Mouse (Mus musculus): ENCODE data around the gene Rps9.

The Rps9 gene

GRCm38 (mm10) chr7:3703879-3704441, at the start of gene Rps9:
Gene Rps9, plus strand, starts transcription at chr7:3703993.
- DNase-seq (ENCODE audit: low spot score in 2 of 2), result peak; percentile 96 to 97

GRCm38 (mm10) chr7:3656966-3657365, 46.8 kb upstream of the Rps9 start:
- no peak for DNase-seq (ENCODE audit: low spot score in 2 of 2)

GRCm38 (mm10) chr7:3658578-3658977, 45.2 kb upstream of the Rps9 start:
- no peak for DNase-seq (ENCODE audit: low spot score in 2 of 2)

- DNase-seq (ENCODE audit: low spot score in 2 of 2), result no peak
Observed at GRCm38 (mm10) chr7:3664524-3665214, 39.1 kb upstream of the Rps9 start.

GRCm38 (mm10) chr7:3665215-3666114, 38.3 kb upstream of the Rps9 start, which contains the start of gene Leng1:
Gene Leng1, minus strand, starts transcription at chr7:3665840.
- DNase-seq (ENCODE audit: low spot score in 2 of 2), result peak; percentile 95 to 96

- no peak for DNase-seq (ENCODE audit: low spot score in 2 of 2)
Observed at GRCm38 (mm10) chr7:3666921-3667391, 36.8 kb upstream of the Rps9 start.

- DNase-seq (ENCODE audit: low spot score in 2 of 2), result peak; percentile 54 to 79
Observed at GRCm38 (mm10) chr7:3674507-3675227, 29.1 kb upstream of the Rps9 start.

GRCm38 (mm10) chr7:3675228-3675548, 28.6 kb upstream of the Rps9 start:
- DNase-seq (ENCODE audit: low spot score in 2 of 2), result no peak

- DNase-seq (ENCODE audit: low spot score in 2 of 2), result no peak
Observed at GRCm38 (mm10) chr7:3676371-3676770, 27.4 kb upstream of the Rps9 start.

GRCm38 (mm10) chr7:3677342-3677741, 26.5 kb upstream of the Rps9 start, which contains the start of gene Tmc4:
Gene Tmc4, minus strand, starts transcription at chr7:3677553.
- no peak for DNase-seq (ENCODE audit: low spot score in 2 of 2)

GRCm38 (mm10) chr7:3683908-3684550, 19.8 kb upstream of the Rps9 start:
- no peak for DNase-seq (ENCODE audit: low spot score in 2 of 2)

GRCm38 (mm10) chr7:3684698-3685097, 19.1 kb upstream of the Rps9 start:
- no peak for DNase-seq (ENCODE audit: low spot score in 2 of 2)

- no peak for DNase-seq (ENCODE audit: low spot score in 2 of 2)
Observed at GRCm38 (mm10) chr7:3685400-3686187, 18.2 kb upstream of the Rps9 start.

- DNase-seq (ENCODE audit: low spot score in 2 of 2), result no peak
Observed at GRCm38 (mm10) chr7:3691919-3692318, 11.9 kb upstream of the Rps9 start.

- DNase-seq (ENCODE audit: low spot score in 2 of 2), result peak in 1 of 2 experiments; percentile 48
Observed at GRCm38 (mm10) chr7:3692382-3692986, 11.3 kb upstream of the Rps9 start, which contains the start of gene Tsen34. Gene Tsen34, plus strand, starts transcription at chr7:3692863.

- peak; percentile 97 to 99 for DNase-seq (ENCODE audit: low spot score in 2 of 2)
Observed at GRCm38 (mm10) chr7:3692987-3693808, 10.6 kb upstream of the Rps9 start, which contains the start of gene Mboat7. Gene Mboat7, minus strand, starts transcription at chr7:3693523.

GRCm38 (mm10) chr7:3693809-3694075, 10.1 kb upstream of the Rps9 start:
- no peak for DNase-seq (ENCODE audit: low spot score in 2 of 2)

GRCm38 (mm10) chr7:3694076-3694948, 9.5 kb upstream of the Rps9 start:
- DNase-seq (ENCODE audit: low spot score in 2 of 2), result peak in 1 of 2 experiments; percentile 35
